Mouse (Mus musculus) C2C12 (cell line): Measurements from ENCODE around the gene Snrpd3.

Experiments
- CTCF ChIP-seq: IDR thresholded peaks from one replicate; pipeline ENCODE4 v1.5.1; 2011; ENCODE audit not compliant: control insufficient read depth, insufficient read depth, insufficient read length
- MAX ChIP-seq: IDR thresholded peaks from one replicate; pipeline ENCODE4 v1.6.1; 2011; ENCODE audit warnings: mild to moderate bottlenecking, control low read depth
- MYOD1 ChIP-seq: IDR thresholded peaks from one replicate; pipeline ENCODE4 v1.6.1; 2011; ENCODE audit warnings: low read depth; ENCODE audit not compliant: control insufficient read depth, insufficient read length
- MYOG ChIP-seq: IDR thresholded peaks from one replicate; pipeline ENCODE4 v1.6.1; 2011; ENCODE audit not compliant: control insufficient read depth, insufficient read length; ENCODE audit errors: extremely low read depth

- TF ChIP-seq CTCF, result no peak
- TF ChIP-seq MYOG, result no peak
- TF ChIP-seq MAX, result no peak
- TF ChIP-seq MYOD1, result no peak
Measured at GRCm38 (mm10) chr10:75564687-75565265, 47.4 kb downstream of the Snrpd3 start.
